In the genomic region with DNA sequence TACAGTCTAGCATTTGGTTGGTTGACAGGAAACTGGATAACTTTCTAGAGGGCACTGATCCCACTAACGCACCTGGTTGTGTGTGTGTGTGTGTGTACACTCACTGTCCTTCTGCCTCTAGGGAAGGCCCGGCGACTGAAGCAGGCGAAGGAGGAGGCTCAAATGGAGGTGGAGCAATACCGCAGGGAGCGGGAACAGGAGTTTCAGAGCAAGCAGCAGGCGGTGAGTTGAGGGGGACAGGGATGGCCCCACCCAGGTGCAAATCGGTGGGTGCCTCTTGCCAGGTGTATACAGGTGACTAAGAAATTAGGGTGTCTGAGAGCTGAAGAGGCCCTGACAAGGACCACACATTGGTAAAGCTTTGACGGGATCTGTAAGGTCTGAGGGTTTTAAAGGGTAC, we compare ENCODE assay signal across 10 mouse cellular contexts. TPM values are rescaled to one million over a fixed set of nuclear protein-coding genes. Genes with fewer than 3 reads are reported as not detected.
DNase-seq lines count a peak whose midpoint lies in the region; ATAC-seq and TF ChIP-seq lines count a peak whose summit lies in the region.
"Had no signal": no experiment of that assay in that cellular context is flagged by ENCODE, and none has a peak within 500 bp of the region (broad histone marks: within the 10 kb centered on the region; RNA-seq: fewer than 3 reads in every experiment).

No protein-coding gene starts in this region.

- H3K36me3 ChIP-seq in hindbrain, postnatal 0 days (ENCODE audit: insufficient read depth, low read length): 0 out of 2 replicates have a peak, but pooled peaks cover 8% of the 10 kb centered on the region
- H3K36me3 ChIP-seq in stomach, postnatal 0 days (ENCODE audit: control insufficient read depth, insufficient read depth, low read length): no peaks in the 10 kb centered on the region

- peak overlapping the region; percentile 98 for H3K27ac ChIP-seq in hindbrain, postnatal 0 days
- no peak overlapping the region for H3K27ac ChIP-seq in stomach, postnatal 0 days (replicated peaks)

- H3K4me2 ChIP-seq in hindbrain, postnatal 0 days (ENCODE audit: low read depth, low read length): peak overlapping the region; percentile 87
- no peak overlapping the region for H3K4me2 ChIP-seq in stomach, postnatal 0 days (replicated peaks; ENCODE audit: low read depth)

- no peak for TF ChIP-seq EP300 in stomach, postnatal 0 days (optimal IDR thresholded peaks at IDR 0.05)

- WGBS in hindbrain, postnatal 0 days: 73% methylated on average over 9 of the region's 9 CpGs
- WGBS in stomach, postnatal 0 days: 74% methylated on average over 9 of the region's 9 CpGs

- no peaks in the 10 kb centered on the region for H3K9me3 ChIP-seq in hindbrain, postnatal 0 days (ENCODE audit: low read length)
- H3K9me3 ChIP-seq in stomach, postnatal 0 days (ENCODE audit: control insufficient read depth, low read length): no peaks in the 10 kb centered on the region

- DNase-seq in cerebellum, adult 9-10 months: peak; percentile 74
- DNase-seq in cerebellum, postnatal 4 days (ENCODE audit: low spot score in 2 of 2): no peak
- DNase-seq in right cerebral cortex, postnatal 4 days: peak; percentile 45
- DNase-seq in right cerebral cortex, adult 18-20 months: no peak
- DNase-seq in hindbrain, postnatal 0 days (ENCODE audit: low spot score): no peak
- no peak for DNase-seq in stomach, postnatal 0 days (ENCODE audit: low spot score)
- DNase-seq in left cerebral cortex, adult 11 months (ENCODE audit: low spot score): no peak
- no peak for DNase-seq in adrenal gland, adult 8-10 months

- TF ChIP-seq CTCF in hindbrain, postnatal 0 days (IDR thresholded peaks at IDR 0.05; ENCODE audit: low read depth): no peak
- TF ChIP-seq CTCF in stomach, postnatal 0 days (IDR thresholded peaks at IDR 0.05; ENCODE audit: low read depth): no peak

- no peak for ATAC-seq in hindbrain, postnatal 0 days
- no peak for ATAC-seq in stomach, postnatal 0 days (ENCODE audit: low FRiP score, low TSS enrichment)

- H3K27me3 ChIP-seq in hindbrain, postnatal 0 days (ENCODE audit: insufficient read depth, low read length): no peaks in the 10 kb centered on the region
- H3K27me3 ChIP-seq in stomach, postnatal 0 days (ENCODE audit: control insufficient read depth, insufficient read depth, low read length): no peaks in the 10 kb centered on the region

- peak overlapping the region; percentile 77 for H3K9ac ChIP-seq in hindbrain, postnatal 0 days (replicated peaks; ENCODE audit: low read length)
- no peak overlapping the region for H3K9ac ChIP-seq in stomach, postnatal 0 days (ENCODE audit: low read length)

- peak overlapping the region; percentile 54 for H3K4me3 ChIP-seq in hindbrain, postnatal 0 days (ENCODE audit: low read length)
- H3K4me3 ChIP-seq in stomach, postnatal 0 days (ENCODE audit: low read depth, low read length): no peak overlapping the region

- H3K4me1 ChIP-seq in hindbrain, postnatal 0 days (ENCODE audit: insufficient read depth, low read length): peaks cover 5% of the 10 kb centered on the region; the same call in 1 of the 2 replicates
- peaks cover 6% of the 10 kb centered on the region for H3K4me1 ChIP-seq in stomach, postnatal 0 days (replicated peaks; ENCODE audit: control insufficient read depth, insufficient read depth)

RNA-seq across cellular contexts. Expression of a gene that starts 1.4 kb away (rescaled TPM):
- total RNA-seq in hindbrain, postnatal 0 days (2014; rRNA removed): 15.5 and 15.9 TPM in 2 replicates
- polyA plus RNA-seq in hindbrain, postnatal 0 days (2015; fragmentation: Nextera tagmentation; extraction: Ambion mirVana): 11.4 and 12.9 TPM in 2 replicates
- 7.4 and 7.5 TPM in 2 replicates for polyA plus RNA-seq in stomach, postnatal 0 days (2015; fragmentation: Nextera tagmentation; extraction: Ambion mirVana)
- total RNA-seq in adrenal gland, adult 8-10 months (2022): 10 to 100 TPM; 17.4 to 20.2 (median 19.8) TPM

RNA-seq across cellular contexts. Expression of a gene that starts 3.5 kb away (rescaled TPM):
- total RNA-seq in hindbrain, postnatal 0 days (2014; rRNA removed): 91.0 and 114 TPM in 2 replicates
- 180 and 183 TPM in 2 replicates for polyA plus RNA-seq in hindbrain, postnatal 0 days (2015; fragmentation: Nextera tagmentation; extraction: Ambion mirVana)
- polyA plus RNA-seq in stomach, postnatal 0 days (2015; fragmentation: Nextera tagmentation; extraction: Ambion mirVana): 3.0 and 3.6 TPM in 2 replicates
- total RNA-seq in adrenal gland, adult 8-10 months (2022): 10 to 100 TPM in 1 of 4 experiments, 1 to 10 TPM in 3; 5.5 to 12.1 (median 7.4) TPM

RNA-seq across cellular contexts. Expression of a gene that starts 4.5 kb away (rescaled TPM):
- 259 and 266 TPM in 2 replicates for total RNA-seq in hindbrain, postnatal 0 days (2014; rRNA removed)
- polyA plus RNA-seq in hindbrain, postnatal 0 days (2015; fragmentation: Nextera tagmentation; extraction: Ambion mirVana): 326 and 341 TPM in 2 replicates
- polyA plus RNA-seq in stomach, postnatal 0 days (2015; fragmentation: Nextera tagmentation; extraction: Ambion mirVana): 143 and 145 TPM in 2 replicates
- 100 to 1,000 TPM; 181 to 239 (median 202) TPM for total RNA-seq in adrenal gland, adult 8-10 months (2022)

RNA-seq across cellular contexts. Expression of a gene that starts 16.4 kb away (rescaled TPM):
- not detected in 2 replicates for total RNA-seq in hindbrain, postnatal 0 days (2014; rRNA removed)
- polyA plus RNA-seq in hindbrain, postnatal 0 days (2015; fragmentation: Nextera tagmentation; extraction: Ambion mirVana): 0.40 TPM in 1 of 2 replicates, not detected in the other
- polyA plus RNA-seq in stomach, postnatal 0 days (2015; fragmentation: Nextera tagmentation; extraction: Ambion mirVana): 0.27 and 0.33 TPM in 2 replicates
- total RNA-seq in adrenal gland, adult 8-10 months (2022): not detected
- total RNA-seq: layer of hippocampus, postnatal 14 days had no signal
- polyA plus RNA-seq: C2C12 had no signal

RNA-seq across cellular contexts. Expression of a gene that starts 25.5 kb away (rescaled TPM):
- 74.3 and 83.8 TPM in 2 replicates for total RNA-seq in hindbrain, postnatal 0 days (2014; rRNA removed)
- polyA plus RNA-seq in hindbrain, postnatal 0 days (2015; fragmentation: Nextera tagmentation; extraction: Ambion mirVana): 141 and 146 TPM in 2 replicates
- 303 and 307 TPM in 2 replicates for polyA plus RNA-seq in stomach, postnatal 0 days (2015; fragmentation: Nextera tagmentation; extraction: Ambion mirVana)
- total RNA-seq in adrenal gland, adult 8-10 months (2022): 100 to 1,000 TPM; 209 to 349 (median 279) TPM

Comparison
In these comparisons a context has a peak if more than half of its experiments do, and no peak if none do; other contexts are left out.
1. DNase-seq: peak in cerebellum, adult 9-10 months (single experiment) and right cerebral cortex, postnatal 4 days (single experiment); none in cerebellum, postnatal 4 days (0 of 2), right cerebral cortex, adult 18-20 months (single experiment), hindbrain, postnatal 0 days (single experiment), stomach, postnatal 0 days (single experiment), left cerebral cortex, adult 11 months (single experiment) and adrenal gland, adult 8-10 months (single experiment).